Mouse (Mus musculus) adrenal gland, postnatal 25 days (tissue): ENCODE data around the gene Sema6b. TPM values are rescaled to one million over a fixed set of nuclear protein-coding genes. Genes with fewer than 3 reads are reported as not detected.
"Not testable (repeated sequence)": the region's sequence is repeated elsewhere in the genome, so short reads cannot be mapped to it uniquely, and the experiment has no call there.

Source experiments
- DNase-seq: peaks from one replicate; pipeline ENCODE4 v3.0.0; 2021; ENCODE audit warnings: mixed read lengths
- microRNA-seq, 2 experiments: library from miRNA; unstranded; fragments of <30 nt; microRNA quantifications; one replicate each; pipeline ENCODE4 v1.2.0; 2021
- total RNA-seq: library from RNA; stranded (reverse); gene quantifications from 2 replicates; pipeline ENCODE4 v1.2.3, GENCODE M21; 2021

Sema6b gene
- total RNA-seq, 1 experiment from 2014 or later, result 10.4 TPM

DNA sequence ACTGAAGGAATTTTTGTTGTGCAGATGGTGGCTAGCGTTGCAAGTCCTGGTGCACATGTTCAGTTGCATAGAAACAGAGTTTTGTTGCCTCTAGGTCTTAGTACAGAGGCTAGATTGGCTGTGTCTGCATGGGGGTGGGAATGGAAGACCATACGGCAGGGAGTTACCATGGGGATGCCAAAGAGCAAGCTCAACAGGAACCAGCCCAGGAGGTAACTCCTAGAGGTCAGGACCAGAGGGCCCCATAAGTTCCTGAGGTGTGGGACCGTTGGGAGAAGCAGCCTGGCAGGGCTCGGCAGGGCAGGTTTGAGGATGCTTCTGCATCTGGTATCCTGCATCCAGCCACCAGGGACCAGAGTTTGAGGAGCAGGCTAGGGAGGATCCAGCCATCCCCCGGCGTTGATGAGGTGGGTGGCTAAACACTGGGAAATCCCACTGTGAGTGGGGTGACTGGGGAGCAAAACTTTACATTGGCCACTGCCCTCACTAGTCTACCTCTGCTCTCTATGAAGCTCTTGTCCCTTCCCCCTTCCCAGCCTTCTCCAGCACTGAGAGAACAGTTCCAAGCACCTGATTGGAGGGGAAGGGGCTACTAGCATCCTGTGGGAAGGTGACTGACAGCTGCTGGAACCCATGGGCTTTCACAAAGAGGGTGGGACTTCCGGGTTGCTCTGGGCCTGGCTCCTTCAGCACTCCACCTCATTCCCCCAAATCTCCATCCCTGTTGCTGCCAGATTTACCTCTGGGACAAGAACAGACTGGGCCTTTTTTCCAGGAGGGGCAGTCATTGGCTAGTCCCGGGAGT lies 59.2 kb downstream of the Sema6b start:
- DNase-seq, result no peak

- peak; percentile 16 for DNase-seq
Measured at GRCm38 (mm10) chr17:56079921-56080320, 60.2 kb downstream of the Sema6b start.

DNA sequence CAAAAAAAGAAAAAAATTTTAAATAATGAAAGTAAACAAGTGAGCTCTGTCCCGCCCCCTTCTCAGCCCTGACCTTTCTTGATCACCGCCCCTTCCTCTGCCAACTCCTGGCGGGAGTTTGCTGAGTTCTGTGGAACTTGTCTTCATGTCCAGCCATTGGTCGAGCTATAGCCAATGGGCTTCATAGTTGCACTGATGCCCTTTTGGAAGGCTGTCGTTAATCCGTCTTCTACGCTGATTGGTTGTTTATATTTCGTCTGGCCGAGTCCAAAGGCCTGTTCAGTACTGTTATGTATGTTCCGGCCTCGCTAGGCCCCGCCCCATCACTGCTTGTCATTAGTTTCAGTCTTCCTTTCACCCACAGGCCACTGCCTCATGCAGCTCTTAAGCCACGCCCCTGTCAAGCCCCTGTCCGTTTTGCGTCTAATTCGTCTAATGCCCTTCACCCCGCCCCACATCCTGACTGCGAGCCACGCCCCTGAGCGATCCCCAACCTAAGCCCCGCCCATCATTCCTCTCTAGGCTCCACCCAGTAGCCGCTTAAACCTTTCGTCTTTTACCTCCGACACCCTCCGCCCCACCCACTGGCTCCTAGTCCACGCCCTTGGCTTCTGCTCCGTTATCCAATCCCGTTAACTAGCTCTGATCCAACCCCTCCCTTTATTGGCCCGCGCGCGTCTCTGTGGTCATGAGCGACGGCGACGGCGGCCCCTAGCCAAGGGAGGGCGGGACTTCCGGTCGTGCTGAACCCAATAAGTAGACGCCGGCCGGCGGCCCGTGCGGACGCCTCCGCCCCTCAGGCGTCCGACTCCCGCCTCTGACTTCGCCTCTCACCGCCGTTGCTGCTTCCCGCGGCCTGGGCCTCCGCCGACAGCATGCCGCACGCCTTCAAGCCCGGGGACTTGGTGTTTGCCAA lies 61.0 kb downstream of the Sema6b start, which contains the start of gene Hdgfl2:
Gene Hdgfl2, plus strand, starts transcription at position 755 of the 916 bp plus-strand sequence.
- peak; percentile 98 for DNase-seq

DNA sequence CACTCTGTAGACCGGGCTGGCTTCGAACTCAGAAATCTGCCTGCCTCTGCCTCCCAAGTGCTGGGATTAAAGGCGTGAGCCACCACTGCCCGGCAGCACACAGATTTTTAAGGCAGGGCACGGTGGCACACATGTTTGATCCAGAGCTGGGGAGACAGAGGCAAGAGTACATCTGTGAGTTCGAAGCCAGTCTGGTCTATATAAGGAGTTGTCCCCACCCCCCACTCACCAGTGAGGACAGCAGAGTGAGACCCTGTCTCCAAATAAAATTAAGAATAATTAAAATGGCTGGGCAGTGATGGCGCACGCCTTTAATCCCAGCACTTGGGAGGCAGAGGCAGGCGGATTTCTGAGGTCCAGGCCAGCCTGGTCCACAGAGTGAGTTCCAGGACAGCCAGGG lies 61.8 kb downstream of the Sema6b start:
- DNase-seq, result not testable (repeated sequence)

- DNase-seq, result no peak
Measured at GRCm38 (mm10) chr17:56077523-56077922, 62.6 kb downstream of the Sema6b start.

DNA sequence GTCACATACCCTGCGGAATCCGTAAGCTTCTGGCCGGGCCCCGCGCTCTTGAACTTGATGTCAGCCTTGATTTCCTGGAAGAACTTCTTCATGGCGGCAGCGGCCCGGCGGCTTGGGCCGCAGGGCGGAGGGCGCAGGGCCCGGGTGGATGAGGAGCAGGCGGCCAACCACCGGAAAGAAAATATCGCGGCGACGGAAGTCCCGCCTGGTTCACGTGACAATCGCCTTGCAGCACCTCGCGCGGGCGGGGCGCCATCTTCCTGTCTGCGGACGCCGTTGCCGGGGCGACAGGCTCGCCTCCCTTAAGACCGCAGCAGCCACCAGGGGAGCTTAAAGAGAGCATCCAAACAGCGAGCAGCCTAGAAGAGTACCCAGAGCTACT lies 65.3 kb downstream of the Sema6b start, which contains the start of gene Ubxn6:
Gene Ubxn6, minus strand, starts transcription at position 202 of the 382 bp plus-strand sequence.
- peak; percentile 99 for DNase-seq

DNA sequence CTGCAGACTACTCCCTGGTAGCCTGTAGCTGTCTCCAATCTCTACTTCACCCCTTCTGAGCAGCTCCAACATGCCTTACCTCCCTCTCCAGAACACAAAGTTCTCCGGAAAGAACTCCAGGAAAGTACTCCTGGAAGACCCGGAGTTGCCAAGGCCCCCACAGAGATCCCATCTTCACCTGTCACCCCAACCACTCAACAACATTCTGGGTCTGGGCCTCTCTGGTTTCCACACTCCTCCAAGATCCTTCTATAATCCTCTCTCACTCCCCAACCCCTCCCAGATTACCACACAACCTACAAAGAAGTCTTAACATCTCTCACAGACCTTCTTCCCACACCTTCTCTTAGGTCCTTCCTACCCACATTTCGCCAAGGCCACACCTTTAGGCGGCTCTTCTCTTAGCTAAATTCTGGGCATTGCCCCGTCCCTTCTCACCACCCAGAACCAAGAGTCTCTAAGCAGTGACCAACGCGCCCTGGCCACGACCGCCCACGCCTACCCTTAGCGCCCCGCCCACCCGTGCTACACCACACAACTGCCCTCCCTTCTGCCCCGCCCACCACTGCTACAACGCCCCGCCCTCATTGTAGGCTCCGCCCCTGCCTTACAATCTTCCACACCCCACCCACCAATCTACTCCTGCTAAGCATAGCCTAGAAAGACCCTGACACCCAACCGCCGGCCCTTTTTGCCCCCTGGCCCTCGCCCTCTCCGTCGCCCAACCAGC lies 65.9 kb downstream of the Sema6b start:
- peak; percentile 90 for DNase-seq

Small RNA genes within 50 kb of the gene (microRNA-seq; reads per million reads assigned to microRNA genes)
- 0 reads per million in 2 experiments for gene Gm44397

Other genes starting within 250 kb of the Sema6b start
- gene Zfp959, start 248.2 kb downstream of the Sema6b start, total RNA-seq, result 5.7 and 5.9 TPM in 2 replicates
- 3.3 and 4.6 TPM in 2 replicates for gene Zfp119b, start 190.8 kb downstream of the Sema6b start, total RNA-seq
- gene Ebi3, start 187.7 kb downstream of the Sema6b start, total RNA-seq, result 0.27 and 0.81 TPM in 2 replicates
- gene Yju2, start 181.2 kb downstream of the Sema6b start, total RNA-seq, result 21.2 and 27.5 TPM in 2 replicates
- 1.4 and 2.2 TPM in 2 replicates for gene Shd, start 169.9 kb downstream of the Sema6b start, total RNA-seq
- gene Fsd1, start 153.8 kb downstream of the Sema6b start, total RNA-seq, result 1.5 and 2.2 TPM in 2 replicates
- gene Stap2, start 134.8 kb downstream of the Sema6b start, total RNA-seq, result 7.7 and 8.3 TPM in 2 replicates
- gene Mpnd, start 134.6 kb downstream of the Sema6b start, total RNA-seq, result 119 and 129 TPM in 2 replicates
- gene Sh3gl1, start 103.7 kb downstream of the Sema6b start, total RNA-seq, result 51.5 and 57.1 TPM in 2 replicates
- 8.2 and 9.8 TPM in 2 replicates for gene Chaf1a, start 99.9 kb downstream of the Sema6b start, total RNA-seq
- 81.2 and 96.8 TPM in 2 replicates for gene Ubxn6, start 65.3 kb downstream of the Sema6b start, total RNA-seq
- gene Hdgfl2, start 60.7 kb downstream of the Sema6b start, total RNA-seq, result 72.5 and 83.1 TPM in 2 replicates
- gene Plin4, start 30.5 kb downstream of the Sema6b start, total RNA-seq, result 71.4 and 76.3 TPM in 2 replicates
- gene Plin5, start 22.7 kb downstream of the Sema6b start, total RNA-seq, result 55.3 and 57.4 TPM in 2 replicates
- 15.1 TPM in 2 replicates for gene Lrg1, start 18.3 kb downstream of the Sema6b start, total RNA-seq
- gene Tnfaip8l1, start 22.1 kb upstream of the Sema6b start, total RNA-seq, result 6.2 and 7.7 TPM in 2 replicates
- 60.4 TPM in 2 replicates for gene Mydgf, start 43.6 kb upstream of the Sema6b start, total RNA-seq
- 40.4 and 41.3 TPM in 2 replicates for gene Dpp9, start 78.6 kb upstream of the Sema6b start, total RNA-seq
- gene Fem1a, start 116.5 kb upstream of the Sema6b start, total RNA-seq, result 30.0 and 32.0 TPM in 2 replicates
- gene Ticam1, start 136.4 kb upstream of the Sema6b start, total RNA-seq, result 25.1 and 28.8 TPM in 2 replicates
- 59.7 and 102 TPM in 2 replicates for gene Plin3, start 152.5 kb upstream of the Sema6b start, total RNA-seq
- gene Arrdc5, start 159.9 kb upstream of the Sema6b start, total RNA-seq, result not detected in 2 replicates
- gene Uhrf1, start 163.0 kb upstream of the Sema6b start, total RNA-seq, result 14.1 and 14.8 TPM in 2 replicates
- 38.1 and 52.4 TPM in 2 replicates for gene Kdm4b, start 185.7 kb upstream of the Sema6b start, total RNA-seq